Mouse (Mus musculus) lung, adult 2 months (tissue): ENCODE data around the gene Atp11b.

ENCODE experiments used
- CTCF ChIP-seq: fragments of 200-500 bp; IDR thresholded peaks from 2 replicates; pipeline ENCODE4 v1.5.1; 2011; ENCODE audit warnings: mild to moderate bottlenecking, low read length, control low read depth; ENCODE audit not compliant: insufficient read depth
- POLR2A ChIP-seq: fragments of 200-500 bp; IDR thresholded peaks from 2 replicates; pipeline ENCODE4 v1.6.1; 2011; ENCODE audit warnings: low read depth, mild to moderate bottlenecking, control low read depth, low read length, borderline replicate concordance; ENCODE audit errors: extremely low read depth

DNA sequence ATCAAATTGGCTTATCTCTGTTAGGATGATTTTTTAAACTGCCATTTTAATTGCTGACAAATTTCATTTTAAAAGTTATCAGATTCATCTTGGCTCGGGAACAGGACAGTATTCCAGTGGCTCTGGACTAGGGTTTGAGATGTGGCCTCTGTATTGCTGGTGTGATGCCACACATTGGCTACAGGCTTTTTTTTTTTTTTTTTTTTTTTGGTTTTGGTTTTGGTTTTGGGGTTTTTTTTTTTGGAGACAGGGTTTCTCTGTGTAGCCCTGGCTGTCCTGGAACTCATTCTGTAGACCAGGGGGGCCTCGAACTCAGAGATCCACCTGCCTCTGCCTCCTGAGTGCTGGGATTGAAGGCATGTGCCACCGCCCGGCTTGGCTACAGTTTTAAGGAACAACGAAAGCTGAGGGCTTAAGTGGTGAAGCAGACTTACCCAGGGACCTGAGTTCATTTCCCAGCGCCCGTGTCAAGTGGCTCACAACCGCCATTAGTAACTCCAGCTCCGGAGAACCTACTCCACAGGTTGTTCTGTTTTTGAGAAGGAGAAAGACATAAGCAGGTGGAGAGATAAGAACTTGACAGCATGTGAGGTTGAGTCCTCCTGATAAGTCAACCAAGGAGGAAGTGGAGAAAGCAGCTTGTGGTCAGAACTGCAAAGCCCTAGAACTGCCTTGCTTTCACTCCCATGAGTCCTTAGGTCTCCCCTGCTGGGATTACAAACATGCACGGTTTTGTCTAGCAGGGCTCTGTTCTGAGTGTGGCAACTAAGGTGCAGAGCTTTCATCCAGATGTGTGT lies 21.7 kb upstream of the Atp11b start:
- TF ChIP-seq CTCF (no peak), POLR2A (no peak)
